Mouse (Mus musculus) adrenal gland, postnatal 36 days (tissue): ENCODE measurements at regions not wholly inside any gene's neighbourhood (a gene's known extent, or its start where the extent isn't known, plus 50 kb on each side); places are given as distances from the start of the nearest gene placed in this dataset.

ENCODE experiments used
- DNase-seq, 2 experiments: peaks; one replicate each; pipeline ENCODE4 v3.0.0; 2021; ENCODE audit warnings: mixed read lengths in 1 of 2

DNA sequence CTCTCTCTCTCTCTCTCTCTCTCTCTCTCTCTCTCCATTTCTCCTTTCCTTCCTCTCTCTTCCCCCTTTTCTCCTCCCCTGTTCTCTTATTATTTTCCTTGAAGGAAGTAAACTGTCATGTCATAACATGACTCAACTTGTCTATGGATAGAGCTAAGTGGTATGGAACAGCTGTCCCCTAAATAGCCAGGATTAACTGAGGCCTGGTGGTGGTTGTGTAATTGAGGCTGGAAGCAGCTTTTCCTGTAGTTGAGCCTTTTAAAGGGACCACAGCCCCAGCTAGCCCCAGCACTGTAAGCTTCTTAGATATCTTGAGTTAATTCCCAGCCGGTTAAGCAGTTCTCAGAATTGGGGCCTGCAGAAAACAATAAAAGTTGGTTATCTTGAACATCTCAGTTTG lies 243.7 kb upstream of the Nbea start:
- no peak for DNase-seq

DNA sequence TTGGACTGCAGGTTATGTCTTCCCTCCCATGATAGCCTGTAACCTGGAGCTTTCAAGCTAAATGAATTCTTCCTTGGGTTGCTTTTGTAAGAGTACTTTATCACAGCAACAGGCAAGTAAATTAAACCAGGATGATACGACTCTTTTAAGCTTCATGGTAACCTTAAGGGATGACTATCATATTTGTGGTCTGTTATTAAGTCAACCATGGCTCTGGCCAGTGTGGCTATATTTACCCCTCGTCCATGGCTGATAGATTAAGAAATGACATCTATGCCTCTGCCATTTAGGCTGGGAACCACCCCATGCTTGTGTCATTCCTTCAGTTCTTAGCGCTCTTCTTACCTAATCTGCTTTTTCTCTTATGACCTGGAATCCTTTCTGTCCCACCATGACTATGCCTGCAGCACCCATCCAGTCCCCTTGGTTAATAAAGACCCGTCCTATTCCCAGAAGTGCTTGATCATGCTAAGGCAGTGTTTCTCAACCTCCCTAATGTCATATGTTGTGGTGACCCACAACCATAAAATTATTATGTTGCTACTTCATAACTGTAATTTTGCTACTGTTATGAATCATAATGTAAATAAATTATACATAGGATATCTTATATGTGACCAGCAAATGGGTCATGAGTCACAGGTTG lies 214.5 kb upstream of the Nbea start:
- no peak for DNase-seq

DNA sequence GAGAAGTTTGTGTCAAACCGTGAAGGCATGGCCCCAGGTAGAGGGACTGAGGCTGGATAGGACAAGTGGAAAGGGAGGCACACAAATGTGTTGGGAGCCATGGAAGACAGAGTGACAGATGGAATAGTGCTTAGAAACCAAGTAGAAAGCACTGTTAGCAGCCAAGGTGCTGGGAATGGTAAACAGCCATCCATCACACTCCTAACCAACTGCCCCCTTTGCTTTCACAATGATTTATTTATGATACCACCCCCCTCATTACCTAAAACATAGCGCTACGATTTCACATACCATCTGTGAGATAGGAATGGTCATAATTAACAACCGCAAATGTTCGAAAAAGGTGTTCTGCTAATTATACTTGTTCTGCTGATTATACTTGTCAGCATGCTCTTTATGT lies 209.6 kb upstream of the Nbea start:
- no peak for DNase-seq

DNA sequence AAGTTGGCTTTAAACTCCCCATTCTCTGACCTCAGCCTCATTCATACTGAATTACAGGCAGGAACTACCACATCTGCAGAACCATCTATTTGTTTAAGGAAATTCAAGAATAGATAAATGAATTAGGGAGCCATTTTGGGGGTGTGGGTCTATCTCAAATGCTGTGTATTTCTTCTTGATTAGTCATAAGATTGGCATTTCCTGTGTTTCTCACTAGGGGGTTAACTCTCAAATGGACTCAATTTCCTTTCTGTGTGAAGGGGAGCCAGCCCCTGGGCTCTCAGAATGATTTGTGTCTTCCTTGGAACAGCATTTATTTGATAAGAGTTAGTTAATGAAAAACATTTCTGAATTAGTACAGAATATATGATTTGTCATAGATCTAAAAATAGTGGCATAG lies 196.8 kb upstream of the Nbea start:
- no peak for DNase-seq

DNA sequence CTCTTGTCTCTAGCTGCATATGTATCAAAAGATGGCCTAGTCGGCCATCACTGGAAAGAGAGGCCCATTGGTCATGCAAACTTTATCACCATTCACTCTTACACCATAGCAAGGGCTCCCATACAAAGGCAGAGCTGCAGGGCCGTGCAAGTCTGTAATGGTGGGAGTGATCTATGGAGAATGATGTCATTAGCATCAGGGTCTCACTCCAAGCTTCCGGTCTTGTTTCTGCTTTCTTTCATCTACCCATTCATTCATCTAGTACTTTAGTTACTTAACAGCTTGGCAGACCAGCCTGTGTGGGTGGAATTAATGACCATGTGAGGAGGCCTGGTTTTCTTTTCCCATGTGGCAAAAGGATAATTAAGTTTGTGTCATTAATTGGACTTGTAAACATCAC lies 196.0 kb upstream of the Nbea start:
- DNase-seq, result no peak

DNA sequence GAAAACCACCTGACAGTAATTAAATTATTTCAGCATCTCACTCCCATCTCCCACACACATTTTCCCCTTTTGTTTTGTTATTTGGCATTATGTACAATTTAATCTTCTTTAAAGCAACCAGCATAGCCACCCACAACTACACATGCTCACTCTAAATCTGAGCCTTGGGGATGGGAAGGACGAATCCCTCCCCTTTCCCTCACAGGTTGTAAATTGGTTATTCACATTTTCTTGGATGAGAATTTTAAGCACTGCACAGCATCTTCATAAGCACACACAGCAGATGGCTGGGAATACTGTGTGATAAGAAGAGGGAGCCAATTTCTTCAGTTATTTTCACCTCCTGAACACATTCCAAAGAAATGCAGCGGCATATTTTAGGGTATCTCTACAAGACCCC lies 179.0 kb upstream of the Nbea start:
- no peak for DNase-seq

DNA sequence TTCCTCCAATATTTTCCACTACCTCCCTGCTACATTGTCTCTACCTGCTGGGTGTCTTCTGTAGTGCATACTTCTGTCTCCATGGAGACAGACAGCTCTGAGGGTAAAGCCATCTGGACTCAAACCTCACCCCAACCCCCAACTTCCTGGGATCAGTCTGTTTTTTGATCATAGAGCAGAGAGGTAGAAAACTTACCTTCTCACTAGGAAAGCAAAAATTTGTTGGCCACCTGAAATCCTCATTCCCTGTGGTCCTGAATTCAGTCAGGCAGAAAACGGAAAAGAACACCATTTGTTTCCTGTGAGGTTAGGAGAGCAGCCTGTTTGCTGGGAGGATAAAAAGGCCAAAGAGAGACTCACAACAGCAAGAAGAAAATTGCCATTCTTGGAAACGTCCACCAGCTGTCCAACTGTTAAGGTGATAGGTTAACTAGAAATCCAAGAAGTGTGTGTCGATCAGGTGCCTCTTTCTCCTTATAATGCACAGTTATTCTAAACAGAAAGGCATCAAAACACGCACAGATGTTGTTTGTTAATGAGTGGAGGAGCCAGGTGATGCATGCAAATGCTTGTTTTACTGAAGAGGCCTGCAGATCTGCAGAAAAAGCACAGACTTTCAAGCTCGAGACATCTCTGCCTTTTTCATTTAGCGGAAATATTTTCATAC lies 173.7 kb upstream of the Nbea start:
- no peak for DNase-seq

DNA sequence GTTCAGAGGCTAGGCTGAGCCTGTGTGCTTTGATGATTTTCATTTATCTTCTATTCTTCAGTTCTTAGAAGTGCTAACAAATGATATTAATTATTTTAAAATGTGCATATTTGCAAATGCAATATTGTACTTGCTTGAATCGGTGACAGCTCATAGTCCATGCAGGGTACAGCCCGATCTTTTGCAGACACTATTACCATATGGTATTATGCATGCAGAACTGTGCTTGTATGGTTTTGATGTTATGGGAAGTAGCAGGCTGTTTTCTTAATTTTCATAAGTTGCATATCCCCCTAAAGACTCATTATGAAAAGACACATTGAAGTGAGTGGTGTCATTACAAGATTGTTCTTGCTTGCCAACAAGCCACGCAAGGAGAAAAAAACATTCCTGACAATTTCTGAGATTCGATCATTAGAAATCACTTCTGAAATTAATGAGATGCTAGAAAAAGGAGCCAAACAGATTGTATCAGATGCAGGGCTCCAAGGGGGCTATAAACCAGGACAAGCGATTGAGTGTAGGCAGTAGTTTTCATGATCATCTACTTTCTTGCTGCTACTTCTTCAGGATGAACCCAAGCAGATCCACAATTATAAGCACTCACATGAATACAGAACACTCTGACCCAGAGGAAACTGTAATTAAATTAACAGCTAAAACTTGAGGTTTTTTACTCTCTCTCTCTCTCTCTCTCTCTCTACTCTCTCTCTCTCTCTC lies 172.8 kb upstream of the Nbea start:
- DNase-seq, result no peak
